Comparison of ENCODE assay signal across 7 mouse cellular contexts in the genomic region with DNA sequence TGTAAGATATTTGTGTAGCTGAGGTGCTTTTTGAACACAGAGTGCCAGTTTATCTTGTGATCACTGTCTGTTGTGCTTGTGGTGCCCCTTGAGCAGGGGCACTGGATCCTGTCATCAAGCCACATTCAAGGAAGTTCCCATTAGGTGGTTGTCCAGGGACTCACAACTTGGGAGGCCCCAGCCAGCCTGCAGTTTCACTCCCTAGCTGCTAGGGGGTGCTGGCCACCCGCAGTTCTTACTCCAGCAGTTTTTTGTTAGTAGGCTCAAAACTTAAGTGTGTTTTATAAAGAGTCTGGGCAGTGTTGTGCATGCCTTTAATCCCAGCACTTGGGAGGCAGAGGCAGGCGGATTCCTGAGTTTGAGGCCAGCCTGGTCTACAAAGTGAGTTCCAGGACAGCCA. TPM values are rescaled to one million over a fixed set of nuclear protein-coding genes. Genes with fewer than 3 reads are reported as not detected.
DNase-seq lines count a peak whose midpoint lies in the region; TF ChIP-seq lines count a peak whose summit lies in the region.

No protein-coding gene starts in this region.

- no peaks in the 10 kb centered on the region for H3K27me3 ChIP-seq in spleen, adult 2 months (ENCODE audit: control insufficient read depth, insufficient read depth, low read length)

- WGBS in lung, adult 2 months, result 65% methylated on average over 2 of the region's 2 CpGs
- 69% methylated on average over 2 of the region's 2 CpGs for WGBS in spleen, adult 2 months

- H3K27ac ChIP-seq in spleen, adult 2 months (ENCODE audit: insufficient read depth, low read length), result no peak overlapping the region

- no peak for TF ChIP-seq POLR2A in lung, adult 2 months (IDR thresholded peaks at IDR 0.05; ENCODE audit: borderline replicate concordance, extremely low read depth, low read depth, low read length)
- TF ChIP-seq POLR2A in spleen, adult 2 months (IDR thresholded peaks at IDR 0.05; ENCODE audit: low read depth, low read length), result no peak

- DNase-seq in lung, adult 2 months, result peak; percentile 12
- no peak for DNase-seq in lung, adult 18-20 months
- peak; percentile 80 for DNase-seq in ZHBTc4 (ENCODE audit: low read depth, low spot score)
- peak; percentile 31 for DNase-seq in kidney, postnatal 10 days
- DNase-seq in spleen, adult 2 months (ENCODE audit: low read depth in 1 of 2, low spot score in 2 of 2), result peak in 1 of 2 experiments; percentile 20
- DNase-seq in urinary bladder, adult 18-20 months (ENCODE audit: low spot score in 2 of 2), result no peak
- no peak for DNase-seq in layer of hippocampus, adult 9-10 months (ENCODE audit: low spot score)

- H3K4me3 ChIP-seq in lung, adult 2 months (replicated peaks; ENCODE audit: extremely low read depth, low read depth, low read length), result no peak overlapping the region
- H3K4me3 ChIP-seq in spleen, adult 2 months (ENCODE audit: extremely low read depth, insufficient read depth, insufficient read length), result no peak overlapping the region

- TF ChIP-seq CTCF in lung, adult 2 months (IDR thresholded peaks at IDR 0.05; ENCODE audit: insufficient read depth, low read length), result peak; percentile 42
- TF ChIP-seq CTCF in spleen, adult 2 months (IDR thresholded peaks at IDR 0.05; ENCODE audit: extremely low read depth, insufficient read depth, insufficient read length, insufficient replicate concordance), result peak; percentile 52; the same call in 1 of the 2 replicates

- H3K36me3 ChIP-seq in spleen, adult 2 months (ENCODE audit: control insufficient read depth, insufficient read depth, low read length), result peaks cover 14% of the 10 kb centered on the region

- H3K4me1 ChIP-seq in lung, adult 2 months (ENCODE audit: control insufficient read depth, insufficient read depth, low read length), result no peaks in the 10 kb centered on the region
- no peaks in the 10 kb centered on the region for H3K4me1 ChIP-seq in spleen, adult 2 months (ENCODE audit: control insufficient read depth, insufficient read depth, insufficient read length)

RNA-seq across cellular contexts. Expression of gene Tsc1, which starts 13.3 kb away (rescaled TPM):
- polyA plus RNA-seq in lung, adult 2 months (2012; rRNA removed), result 10.2 and 14.7 TPM in 2 replicates
- 12.1 and 12.5 TPM in 2 replicates for polyA plus RNA-seq in spleen, adult 2 months (2012; rRNA removed)

RNA-seq across cellular contexts. Expression of gene Gfi1b, which starts 32.5 kb away (rescaled TPM):
- polyA plus RNA-seq in lung, adult 2 months (2012; rRNA removed), result 0.66 and 0.79 TPM in 2 replicates
- 22.1 and 31.1 TPM in 2 replicates for polyA plus RNA-seq in spleen, adult 2 months (2012; rRNA removed)

RNA-seq across cellular contexts. Expression of gene Spaca9, which starts 45.2 kb away (rescaled TPM):
- polyA plus RNA-seq in lung, adult 2 months (2012; rRNA removed), result 21.4 and 29.6 TPM in 2 replicates
- 2.4 and 5.0 TPM in 2 replicates for polyA plus RNA-seq in spleen, adult 2 months (2012; rRNA removed)

RNA-seq across cellular contexts. Expression of gene Ak8, which starts 45.7 kb away (rescaled TPM):
- polyA plus RNA-seq in lung, adult 2 months (2012; rRNA removed), result 4.2 TPM in 2 replicates
- 0.69 and 0.94 TPM in 2 replicates for polyA plus RNA-seq in spleen, adult 2 months (2012; rRNA removed)

Comparison
In these comparisons a context has a peak if more than half of its experiments do, and no peak if none do; other contexts are left out.
1. DNase-seq: peak in lung, adult 2 months (single experiment), ZHBTc4 (single experiment) and kidney, postnatal 10 days (single experiment); none in lung, adult 18-20 months (0 of 2), urinary bladder, adult 18-20 months (0 of 2) and layer of hippocampus, adult 9-10 months (single experiment).
2. RNA of gene Gfi1b, which starts 32.5 kb away (polyA plus RNA-seq): 22.1 to 31.1 TPM in spleen, adult 2 months; 0.66 to 0.79 TPM in lung, adult 2 months; every median in the first group is over 10 times any median in the second.